Mouse (Mus musculus): ENCODE results near the gene Ms4a18. TPM values are rescaled to one million over a fixed set of nuclear protein-coding genes. Genes with fewer than 3 reads are reported as not detected.

The Ms4a18 gene
- polyA plus RNA-seq, 1 experiment from 2014 or later = not detected

DNA sequence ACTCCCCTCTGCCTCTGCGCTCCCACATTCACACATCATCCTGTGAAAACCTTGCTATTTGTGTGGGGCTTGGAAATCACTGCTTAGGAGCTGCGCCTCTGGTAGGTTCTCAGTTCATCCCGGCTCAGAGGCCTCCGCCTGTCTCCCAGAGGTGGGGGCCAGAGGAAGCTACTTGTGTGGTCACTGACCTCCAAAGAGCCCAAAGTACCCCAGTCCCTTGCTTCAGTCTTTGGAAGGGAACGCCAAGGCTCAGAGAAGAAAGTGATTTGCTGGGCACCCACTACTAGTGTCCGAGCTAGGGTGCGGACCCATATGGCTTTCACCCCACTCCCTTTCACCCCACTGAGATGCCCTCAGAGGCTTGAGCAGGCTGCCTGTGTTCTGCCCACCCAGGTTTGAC, 24.7 kb downstream of the Ms4a18 start, which contains the start of gene Ms4a15:
TSS of gene Ms4a15 (minus strand) at position 101 of the 400 bp plus-strand sequence.
- Histone ChIP-seq H3K9me3 (replicated peaks; ENCODE audit: control insufficient read depth, low read length) (no peaks in the 10 kb centered on the region), H3K4me3 (ENCODE audit: low read length) (no peak within 1 kb of the TSS), H3K27ac (ENCODE audit: low read length) (no peak within 1 kb of the TSS), H3K36me3 (ENCODE audit: control insufficient read depth, insufficient read depth) (no peaks in the 10 kb centered on the region), H3K4me1 (ENCODE audit: control insufficient read depth, insufficient read depth, low read length) (no peaks in the 10 kb centered on the region), H3K27me3 (ENCODE audit: control insufficient read depth, insufficient read depth, low read length) (peaks cover 4% of the 10 kb centered on the region; the same call in 1 of the 2 replicates), H3K4me2 (ENCODE audit: low read depth, low read length) (no peak within 1 kb of the TSS), H3K9ac (ENCODE audit: low read length) (no peak within 1 kb of the TSS)
- no peak for ATAC-seq (replicated peaks; ENCODE audit: extremely low read depth, insufficient read depth, low FRiP score)
- WGBS = 79% methylated on average over 7 of the region's 7 CpGs

DNA sequence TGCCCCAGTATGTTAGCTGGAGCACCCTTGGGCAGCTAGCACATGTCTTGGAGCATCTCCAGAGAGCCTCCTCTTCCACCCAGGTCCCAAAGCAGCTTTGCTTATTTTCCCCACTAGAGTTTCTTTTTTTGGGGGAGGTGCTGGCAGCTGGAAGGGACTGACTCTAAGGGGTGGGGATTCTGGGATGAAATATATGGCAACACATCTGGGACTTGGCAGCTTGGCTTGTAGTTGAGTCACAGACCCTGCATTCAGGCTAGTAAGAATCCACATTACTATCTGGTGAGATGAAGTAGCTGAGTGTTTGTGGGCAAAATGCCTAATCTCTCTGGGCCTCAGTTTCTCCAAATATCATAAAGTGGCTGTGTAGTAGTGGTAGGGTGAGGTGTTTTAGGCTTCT, 25.9 kb downstream of the Ms4a18 start:
- H3K36me3 ChIP-seq (ENCODE audit: control insufficient read depth, insufficient read depth) = no peaks in the 10 kb centered on the region
- no peak overlapping the region for H3K4me3 ChIP-seq (ENCODE audit: low read length)
- H3K9me3 ChIP-seq (replicated peaks; ENCODE audit: control insufficient read depth, low read length) = no peaks in the 10 kb centered on the region
- H3K27ac ChIP-seq (ENCODE audit: low read length) = no peak overlapping the region
- H3K4me1 ChIP-seq (ENCODE audit: control insufficient read depth, insufficient read depth, low read length) = no peaks in the 10 kb centered on the region
- H3K27me3 ChIP-seq (ENCODE audit: control insufficient read depth, insufficient read depth, low read length) = peaks cover 4% of the 10 kb centered on the region; the same call in 1 of the 2 replicates
- no peak for ATAC-seq (replicated peaks; ENCODE audit: extremely low read depth, insufficient read depth, low FRiP score)
- no peak overlapping the region for H3K9ac ChIP-seq (ENCODE audit: low read length)
- H3K4me2 ChIP-seq (ENCODE audit: low read depth, low read length) = no peak overlapping the region

DNA sequence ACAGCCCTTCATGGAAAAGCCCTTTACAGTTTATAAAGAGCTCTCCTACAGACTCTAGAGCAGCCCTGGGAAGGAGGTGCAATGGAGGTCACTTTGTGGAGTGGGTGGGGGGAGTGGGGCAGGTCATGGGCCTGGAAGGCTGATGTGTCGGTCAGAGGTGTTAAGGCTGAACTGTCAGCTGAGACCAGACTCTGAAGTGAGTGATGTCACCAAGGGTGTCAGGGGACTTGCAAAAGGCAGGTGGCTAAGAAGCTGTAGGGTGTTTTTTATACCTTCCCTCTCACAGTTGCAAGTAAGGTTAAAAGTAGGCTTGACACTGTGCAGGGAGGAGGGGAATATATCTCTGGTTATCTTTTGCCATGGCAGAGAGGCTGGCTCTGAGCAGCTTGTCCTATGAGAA, 27.1 kb downstream of the Ms4a18 start:
- Histone ChIP-seq H3K36me3 (ENCODE audit: control insufficient read depth, insufficient read depth) (no peaks in the 10 kb centered on the region), H3K27ac (ENCODE audit: low read length) (no peak overlapping the region), H3K27me3 (ENCODE audit: control insufficient read depth, insufficient read depth, low read length) (peaks cover 4% of the 10 kb centered on the region; the same call in 1 of the 2 replicates), H3K4me1 (ENCODE audit: control insufficient read depth, insufficient read depth, low read length) (no peaks in the 10 kb centered on the region), H3K9me3 (replicated peaks; ENCODE audit: control insufficient read depth, low read length) (no peaks in the 10 kb centered on the region), H3K9ac (ENCODE audit: low read length) (no peak overlapping the region), H3K4me2 (ENCODE audit: low read depth, low read length) (no peak overlapping the region), H3K4me3 (ENCODE audit: low read length) (no peak overlapping the region)
- no peak for ATAC-seq (replicated peaks; ENCODE audit: extremely low read depth, insufficient read depth, low FRiP score)
- 22% methylated on average over 1 of the region's 1 CpGs for WGBS

DNA sequence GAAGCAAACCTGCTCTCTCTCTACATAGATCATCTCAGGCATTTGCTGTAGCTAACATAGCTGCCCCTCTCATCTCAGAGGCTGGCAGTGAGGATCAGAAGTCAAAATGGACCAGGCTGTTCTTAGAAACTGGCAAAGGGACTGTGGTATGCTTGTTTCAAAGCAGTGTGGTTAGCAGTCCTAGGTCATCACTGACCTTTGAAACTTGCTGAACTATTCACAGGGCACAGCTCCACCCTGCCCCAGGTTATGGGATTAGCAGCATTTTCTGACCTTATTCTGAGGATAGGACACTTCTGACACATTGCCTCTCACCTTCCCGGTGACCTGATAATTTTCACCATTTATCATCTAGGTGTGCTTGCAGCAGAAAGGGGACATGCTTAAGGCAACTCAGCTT, 29.3 kb downstream of the Ms4a18 start:
- no peak overlapping the region for H3K4me2 ChIP-seq (ENCODE audit: low read depth, low read length)
- H3K4me1 ChIP-seq (ENCODE audit: control insufficient read depth, insufficient read depth, low read length) = no peaks in the 10 kb centered on the region
- H3K27ac ChIP-seq (ENCODE audit: low read length) = no peak overlapping the region
- no peak for ATAC-seq (replicated peaks; ENCODE audit: extremely low read depth, insufficient read depth, low FRiP score)
- H3K36me3 ChIP-seq (ENCODE audit: control insufficient read depth, insufficient read depth) = no peaks in the 10 kb centered on the region
- peaks cover 4% of the 10 kb centered on the region; the same call in 1 of the 2 replicates for H3K27me3 ChIP-seq (ENCODE audit: control insufficient read depth, insufficient read depth, low read length)
- no peaks in the 10 kb centered on the region for H3K9me3 ChIP-seq (replicated peaks; ENCODE audit: control insufficient read depth, low read length)
- 89% methylated on average over 1 of the region's 1 CpGs for WGBS
- H3K9ac ChIP-seq (ENCODE audit: low read length) = no peak overlapping the region
- no peak overlapping the region for H3K4me3 ChIP-seq (ENCODE audit: low read length)

DNA sequence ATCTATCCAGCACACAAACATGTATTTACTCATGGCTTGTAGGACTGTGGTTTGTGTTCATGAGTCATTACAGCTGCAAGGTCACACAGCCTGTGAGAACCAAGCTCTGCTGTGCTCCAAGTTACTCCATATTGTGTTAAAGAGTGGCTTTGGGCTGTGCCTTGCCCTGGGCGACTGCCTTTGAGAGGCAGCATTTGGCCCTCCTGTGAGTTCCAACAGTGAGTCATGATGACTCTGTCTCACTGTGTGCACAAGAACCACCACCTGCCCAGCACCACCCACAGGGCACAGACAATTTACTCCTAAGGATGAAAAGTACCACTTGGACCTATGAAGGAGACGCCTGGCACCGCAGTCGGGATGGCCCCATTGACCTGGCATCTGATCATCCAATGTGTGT, 31.9 kb downstream of the Ms4a18 start:
- no peak overlapping the region for H3K27ac ChIP-seq (ENCODE audit: low read length)
- no peaks in the 10 kb centered on the region for H3K36me3 ChIP-seq (ENCODE audit: control insufficient read depth, insufficient read depth)
- H3K4me1 ChIP-seq (ENCODE audit: control insufficient read depth, insufficient read depth, low read length) = no peaks in the 10 kb centered on the region
- no peak overlapping the region for H3K4me3 ChIP-seq (ENCODE audit: low read length)
- H3K9me3 ChIP-seq (replicated peaks; ENCODE audit: control insufficient read depth, low read length) = no peaks in the 10 kb centered on the region
- no peaks in the 10 kb centered on the region for H3K27me3 ChIP-seq (ENCODE audit: control insufficient read depth, insufficient read depth, low read length)
- ATAC-seq (replicated peaks; ENCODE audit: extremely low read depth, insufficient read depth, low FRiP score) = no peak
- H3K9ac ChIP-seq (ENCODE audit: low read length) = no peak overlapping the region
- 83% methylated on average over 4 of the region's 4 CpGs for WGBS
- no peak overlapping the region for H3K4me2 ChIP-seq (ENCODE audit: low read depth, low read length)

DNA sequence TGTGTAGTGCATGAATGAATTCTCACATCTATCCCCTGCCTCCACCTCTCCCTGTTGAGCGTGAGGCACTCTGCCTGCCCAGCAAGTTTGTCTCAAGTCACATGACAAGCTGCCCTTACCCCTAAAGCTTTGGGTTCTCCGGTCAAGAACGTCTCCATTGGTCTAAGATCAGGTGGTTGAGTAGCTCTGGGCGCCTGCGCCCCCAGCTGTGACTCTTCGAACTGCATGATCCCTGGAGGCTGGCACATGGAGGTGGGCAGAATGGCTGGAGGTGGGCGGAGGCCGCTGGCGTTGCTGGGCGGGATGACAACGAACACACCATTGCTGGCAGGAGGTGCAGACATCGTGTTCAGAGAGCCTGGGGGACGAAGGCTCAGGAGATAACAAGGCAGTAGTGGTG, 33.3 kb downstream of the Ms4a18 start:
- H3K4me1 ChIP-seq (ENCODE audit: control insufficient read depth, insufficient read depth, low read length) = peaks cover 2% of the 10 kb centered on the region; the same call in 1 of the 2 replicates
- no peaks in the 10 kb centered on the region for H3K36me3 ChIP-seq (ENCODE audit: control insufficient read depth, insufficient read depth)
- no peak overlapping the region for H3K4me3 ChIP-seq (ENCODE audit: low read length)
- no peak overlapping the region for H3K9ac ChIP-seq (ENCODE audit: low read length)
- ATAC-seq (replicated peaks; ENCODE audit: extremely low read depth, insufficient read depth, low FRiP score) = no peak
- 70% methylated on average over 13 of the region's 13 CpGs for WGBS
- H3K4me2 ChIP-seq (ENCODE audit: low read depth, low read length) = no peak overlapping the region
- no peaks in the 10 kb centered on the region for H3K27me3 ChIP-seq (ENCODE audit: control insufficient read depth, insufficient read depth, low read length)
- no peaks in the 10 kb centered on the region for H3K9me3 ChIP-seq (replicated peaks; ENCODE audit: control insufficient read depth, low read length)
- no peak overlapping the region for H3K27ac ChIP-seq (ENCODE audit: low read length)

DNA sequence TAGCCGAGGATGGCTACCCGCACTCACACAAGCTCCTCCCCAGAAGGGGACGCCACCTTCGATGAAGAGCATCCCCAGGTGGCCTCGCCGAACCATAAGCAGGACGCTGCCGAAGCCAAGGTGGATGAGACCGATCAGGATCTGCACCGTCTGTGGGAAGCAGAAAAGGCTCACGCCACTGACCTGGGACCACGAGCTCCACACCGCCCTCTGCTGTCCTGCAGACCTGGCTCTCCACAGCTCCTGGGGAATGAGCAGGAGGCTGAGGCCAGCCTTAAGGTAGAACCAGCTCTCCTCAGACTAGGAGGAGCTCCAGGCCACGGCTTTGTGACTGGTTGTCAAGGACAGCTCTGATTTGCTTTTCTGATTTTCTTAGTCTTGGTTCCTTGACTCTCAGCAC, 34.7 kb downstream of the Ms4a18 start:
- Histone ChIP-seq H3K4me3 (ENCODE audit: low read length) (no peak overlapping the region), H3K9ac (ENCODE audit: low read length) (no peak overlapping the region), H3K27ac (ENCODE audit: low read length) (no peak overlapping the region), H3K4me2 (ENCODE audit: low read depth, low read length) (peak overlapping the region; percentile 15; the same call in 1 of the 2 replicates), H3K4me1 (ENCODE audit: control insufficient read depth, insufficient read depth, low read length) (peaks cover 5% of the 10 kb centered on the region; the same call in 1 of the 2 replicates), H3K9me3 (replicated peaks; ENCODE audit: control insufficient read depth, low read length) (no peaks in the 10 kb centered on the region), H3K36me3 (ENCODE audit: control insufficient read depth, insufficient read depth) (no peaks in the 10 kb centered on the region), H3K27me3 (ENCODE audit: control insufficient read depth, insufficient read depth, low read length) (no peaks in the 10 kb centered on the region)
- no peak for ATAC-seq (replicated peaks; ENCODE audit: extremely low read depth, insufficient read depth, low FRiP score)
- 23% methylated on average over 14 of the region's 14 CpGs for WGBS

DNA sequence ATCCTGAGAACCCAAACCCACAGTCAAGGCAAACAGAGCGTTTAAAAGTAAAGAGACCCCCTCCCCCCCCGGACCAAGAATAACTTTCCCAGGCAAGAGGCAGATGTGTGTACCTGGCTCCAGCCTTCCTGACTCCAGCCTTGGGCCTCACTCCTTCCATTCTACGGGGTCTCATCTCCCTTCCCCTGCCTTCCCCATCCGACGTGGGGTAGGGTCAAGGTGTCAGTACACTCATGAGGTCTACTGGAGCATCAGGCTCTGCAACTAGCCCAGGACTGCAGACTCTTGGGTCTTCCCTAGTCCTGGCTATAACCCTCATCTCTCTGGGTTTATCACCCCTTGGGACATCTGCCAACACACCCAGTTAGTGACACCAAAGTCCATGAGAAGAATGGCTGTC, 37.6 kb downstream of the Ms4a18 start:
- H3K4me1 ChIP-seq (ENCODE audit: control insufficient read depth, insufficient read depth, low read length) = peaks cover 5% of the 10 kb centered on the region; the same call in 1 of the 2 replicates
- 0 out of 2 replicates have a peak overlapping the region, but pooled peaks have one; percentile 50 for H3K4me2 ChIP-seq (ENCODE audit: low read depth, low read length)
- WGBS = 73% methylated on average over 5 of the region's 5 CpGs
- no peaks in the 10 kb centered on the region for H3K9me3 ChIP-seq (replicated peaks; ENCODE audit: control insufficient read depth, low read length)
- H3K4me3 ChIP-seq (ENCODE audit: low read length) = no peak overlapping the region
- no peak overlapping the region for H3K27ac ChIP-seq (ENCODE audit: low read length)
- ATAC-seq (replicated peaks; ENCODE audit: extremely low read depth, insufficient read depth, low FRiP score) = no peak
- H3K27me3 ChIP-seq (ENCODE audit: control insufficient read depth, insufficient read depth, low read length) = no peaks in the 10 kb centered on the region
- H3K36me3 ChIP-seq (ENCODE audit: control insufficient read depth, insufficient read depth) = no peaks in the 10 kb centered on the region
- no peak overlapping the region for H3K9ac ChIP-seq (ENCODE audit: low read length)

DNA sequence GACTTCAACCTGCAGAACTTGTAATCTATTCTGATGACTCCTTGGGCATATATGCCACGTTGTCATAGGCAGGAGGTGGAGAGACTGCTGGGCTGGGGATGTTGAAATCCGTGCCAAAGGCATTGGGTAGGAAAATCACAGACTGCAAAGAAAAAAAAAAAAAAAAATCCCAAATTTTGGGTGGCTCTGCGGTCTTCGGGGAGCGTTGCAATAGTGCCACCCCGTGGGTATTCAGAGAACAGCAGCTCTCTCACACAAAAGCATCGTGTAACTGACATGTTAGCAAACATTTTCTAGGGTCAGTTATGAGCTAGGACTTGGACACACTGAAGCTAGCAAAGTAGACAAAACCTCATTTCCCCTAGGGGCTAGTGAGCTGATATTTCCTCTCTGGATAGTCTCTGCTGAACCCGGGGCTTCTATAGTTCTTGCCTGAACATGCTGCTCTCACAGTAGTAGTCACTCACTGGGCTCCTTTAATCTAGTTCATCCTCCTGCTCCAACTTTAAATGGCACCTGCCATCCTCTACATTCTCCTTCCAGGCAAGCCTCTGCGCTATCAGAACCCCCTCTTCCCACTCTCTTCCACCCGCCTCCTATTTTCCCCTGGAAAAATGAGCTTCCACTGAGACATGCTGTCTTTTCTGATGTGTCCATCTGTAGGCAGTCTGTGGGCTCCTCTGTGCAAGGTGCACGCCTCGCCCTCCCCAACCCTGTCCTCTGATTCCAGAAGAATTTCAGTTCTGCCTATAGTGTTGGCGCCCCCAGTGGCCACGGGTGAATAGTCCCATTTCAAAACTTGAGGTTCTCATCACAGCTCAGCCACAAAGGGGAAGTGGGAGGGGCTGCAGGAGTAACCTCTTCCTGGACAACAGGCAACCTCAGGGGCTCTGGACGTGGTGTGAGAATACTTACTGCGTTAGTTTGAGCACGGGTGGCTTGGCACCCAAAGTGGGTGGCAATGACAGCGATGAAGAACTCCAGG, 38.4 kb downstream of the Ms4a18 start:
- Histone ChIP-seq H3K36me3 (ENCODE audit: control insufficient read depth, insufficient read depth) (no peaks in the 10 kb centered on the region), H3K27me3 (ENCODE audit: control insufficient read depth, insufficient read depth, low read length) (no peaks in the 10 kb centered on the region), H3K4me1 (ENCODE audit: control insufficient read depth, insufficient read depth, low read length) (peaks cover 5% of the 10 kb centered on the region; the same call in 1 of the 2 replicates), H3K4me3 (ENCODE audit: low read length) (0 out of 2 replicates have a peak overlapping the region, but pooled peaks have one; percentile 10), H3K27ac (ENCODE audit: low read length) (no peak overlapping the region), H3K9ac (ENCODE audit: low read length) (peak overlapping the region; percentile 18; the same call in 1 of the 2 replicates), H3K4me2 (ENCODE audit: low read depth, low read length) (peak overlapping the region; percentile 50), H3K9me3 (replicated peaks; ENCODE audit: control insufficient read depth, low read length) (no peaks in the 10 kb centered on the region)
- peak; percentile 46; the same call in 1 of the 2 replicates for ATAC-seq (replicated peaks; ENCODE audit: extremely low read depth, insufficient read depth, low FRiP score)
- WGBS = 9% methylated on average over 18 of the region's 18 CpGs
